Mouse (Mus musculus) thymus, adult 2 months (tissue): ENCODE data around the gene Slc38a2.

Source experiments
- CTCF ChIP-seq: fragments of 200-500 bp; IDR thresholded peaks from 2 replicates; pipeline ENCODE4 v1.5.1; 2012; ENCODE audit warnings: mild to moderate bottlenecking, control low read depth, low read length, moderate library complexity, borderline replicate concordance; ENCODE audit not compliant: control insufficient read depth, poor library complexity, insufficient read depth; ENCODE audit errors: extremely low read depth
- POLR2A ChIP-seq: fragments of 200-500 bp; IDR thresholded peaks from 2 replicates; pipeline ENCODE4 v1.6.1; 2012; ENCODE audit warnings: mild to moderate bottlenecking, low read length, control low read depth, moderate library complexity; ENCODE audit not compliant: control insufficient read depth, poor library complexity, insufficient read depth; ENCODE audit errors: extremely low read depth

DNA sequence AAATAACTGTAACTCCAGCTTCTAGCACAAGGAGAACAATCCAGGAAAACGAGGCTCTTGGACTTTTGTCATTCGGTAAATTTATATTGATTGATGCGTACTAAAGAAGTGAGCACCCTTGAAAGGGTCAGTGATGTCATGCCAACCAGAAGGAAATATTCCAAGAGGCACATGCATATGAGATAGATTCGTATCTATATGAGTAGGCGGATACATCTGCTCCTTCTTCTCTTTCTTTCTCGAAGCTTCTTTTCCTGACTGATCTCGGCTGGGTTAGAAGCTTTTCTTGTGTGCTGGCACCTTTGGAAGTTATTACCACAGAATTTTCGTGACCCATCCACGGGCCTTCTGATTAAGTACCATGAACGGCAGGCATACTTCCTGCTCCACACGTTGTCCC is 12.1 kb upstream of the Slc38a2 start:
- no peak for TF ChIP-seq CTCF
- TF ChIP-seq POLR2A: no peak
